Mouse (Mus musculus) embryonic facial prominence, embryonic 12.5 days (tissue): ENCODE measurements around the gene Stxbp2. TPM values are rescaled to one million over a fixed set of nuclear protein-coding genes. Genes with fewer than 3 reads are reported as not detected.

Experiments used
- ATAC-seq: fragments of 200-750 bp; cut with Nextera tagmentation; 2 replicates; pipeline ENCODE4 v1.8.0; 2017; ENCODE audit not compliant: insufficient number of reproducible peaks, insufficient read depth, low FRiP score, low TSS enrichment
- H3K27ac ChIP-seq: fragments of 300-500 bp; sonication (generic); 2 replicates; pipeline ENCODE4 v1.5.1; 2016; ENCODE audit warnings: mild to moderate bottlenecking
- H3K27me3 ChIP-seq: fragments of 300-500 bp; sonication (generic); 2 replicates; pipeline ENCODE4 v1.6.1; 2016; ENCODE audit warnings: mild to moderate bottlenecking, moderate library complexity
- H3K36me3 ChIP-seq: fragments of 300-500 bp; sonication (generic); 2 replicates; pipeline ENCODE4 v1.6.1; 2016; ENCODE audit warnings: mild to moderate bottlenecking
- H3K4me1 ChIP-seq: fragments of 300-500 bp; sonication (generic); 2 replicates; pipeline ENCODE4 v1.6.1; 2016
- H3K4me2 ChIP-seq: fragments of 300-500 bp; sonication (generic); replicated peaks from 2 replicates; pipeline ENCODE4 v1.6.1; 2016; ENCODE audit warnings: mild to moderate bottlenecking, moderate library complexity
- H3K4me3 ChIP-seq: fragments of 300-500 bp; sonication (generic); 2 replicates; pipeline ENCODE4 v1.5.1; 2016; ENCODE audit warnings: mild to moderate bottlenecking
- H3K9ac ChIP-seq: fragments of 300-500 bp; sonication (generic); 2 replicates; pipeline ENCODE4 v1.6.1; 2016; ENCODE audit warnings: mild to moderate bottlenecking, moderate library complexity
- H3K9me3 ChIP-seq: fragments of 300-500 bp; sonication (generic); 2 replicates; pipeline ENCODE4 v1.6.1; 2016; ENCODE audit warnings: mild to moderate bottlenecking, moderate library complexity
- whole genome bisulfite sequencing: fragments of 180-500 bp; shearing (Covaris S2); methylation state at CpG from one replicate; pipeline ENCODE4 v1.1.7; 2016; 5-methylcytosine and 5-hydroxymethylcytosine counted together
- polyA plus RNA-seq: library from polyadenylated mRNA; unstranded; fragments of >200 nt; fragmentation: Nextera tagmentation; extraction: Ambion mirVana; gene quantifications from 2 replicates; pipeline ENCODE4 v1.2.1, GENCODE M21; 2016

The Stxbp2 gene
- polyA plus RNA-seq, 1 experiment from 2014 or later = 28.8 TPM

- Histone ChIP-seq H3K9ac (no peak overlapping the region; the same call in 1 of the 2 replicates), H3K27me3 (0 out of 2 replicates have a peak, but pooled peaks cover 4% of the 10 kb centered on the region), H3K36me3 (peaks cover 9% of the 10 kb centered on the region; the same call in 1 of the 2 replicates), H3K27ac (no peak overlapping the region), H3K9me3 (no peaks in the 10 kb centered on the region), H3K4me1 (no peaks in the 10 kb centered on the region), H3K4me2 (no peak overlapping the region), H3K4me3 (no peak overlapping the region)
- no peak for ATAC-seq
- WGBS = 69% methylated on average over 5 of the region's 5 CpGs
Measured at GRCm38 (mm10) chr8:3685422-3685821, 54.7 kb downstream of the Stxbp2 start.

DNA sequence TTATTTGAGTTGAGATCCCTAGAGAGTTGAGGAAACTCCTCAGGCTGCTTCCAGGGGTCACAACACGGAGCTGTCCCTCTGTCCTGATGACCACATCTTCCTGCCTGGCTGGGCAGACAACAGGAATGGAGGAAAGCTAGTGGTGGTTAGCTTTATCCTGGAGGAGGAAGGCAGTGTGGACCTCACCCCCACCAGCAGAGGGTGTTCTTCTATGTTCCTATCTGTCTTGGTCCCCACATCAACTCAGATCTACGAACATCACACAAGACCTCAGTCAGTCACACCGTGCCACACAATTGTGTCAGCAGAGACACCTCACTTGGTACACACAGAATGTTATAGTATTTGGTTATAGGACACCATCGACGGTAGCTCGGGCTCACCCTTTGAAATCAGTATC, 56.8 kb downstream of the Stxbp2 start:
- H3K9me3 ChIP-seq = no peaks in the 10 kb centered on the region
- no peak overlapping the region for H3K27ac ChIP-seq
- 77% methylated on average over 6 of the region's 6 CpGs for WGBS
- no peak for ATAC-seq
- H3K36me3 ChIP-seq = no peaks in the 10 kb centered on the region; the same call in 1 of the 2 replicates
- H3K4me2 ChIP-seq = no peak overlapping the region
- H3K4me1 ChIP-seq = no peaks in the 10 kb centered on the region
- no peak overlapping the region for H3K9ac ChIP-seq
- H3K4me3 ChIP-seq = no peak overlapping the region
- H3K27me3 ChIP-seq = 0 out of 2 replicates have a peak, but pooled peaks cover 4% of the 10 kb centered on the region

- WGBS = 78% methylated on average over 3 of the region's 3 CpGs
- H3K27ac ChIP-seq = no peak overlapping the region
- no peak for ATAC-seq
- no peak overlapping the region for H3K4me2 ChIP-seq
- H3K4me1 ChIP-seq = no peaks in the 10 kb centered on the region
- H3K9me3 ChIP-seq = no peaks in the 10 kb centered on the region
- no peaks in the 10 kb centered on the region for H3K36me3 ChIP-seq
- no peak overlapping the region for H3K4me3 ChIP-seq
- H3K27me3 ChIP-seq = 0 out of 2 replicates have a peak, but pooled peaks cover 4% of the 10 kb centered on the region
- no peak overlapping the region for H3K9ac ChIP-seq
Measured at GRCm38 (mm10) chr8:3690774-3691173, 60.0 kb downstream of the Stxbp2 start.

Other genes starting within 250 kb of the Stxbp2 start
- gene Arhgef18, start 237.9 kb upstream of the Stxbp2 start, polyA plus RNA-seq = 11.4 and 13.0 TPM in 2 replicates
- 5.0 and 6.1 TPM in 2 replicates for gene Pex11g, start 163.3 kb upstream of the Stxbp2 start, polyA plus RNA-seq
- gene Tex45, start 160.1 kb upstream of the Stxbp2 start, polyA plus RNA-seq = 0.10 TPM in 1 of 2 replicates, not detected in the other
- gene Zfp358, start 137.8 kb upstream of the Stxbp2 start, polyA plus RNA-seq = 66.4 and 67.9 TPM in 2 replicates
- 62.0 and 66.2 TPM in 2 replicates for gene Mcoln1, start 130.5 kb upstream of the Stxbp2 start, polyA plus RNA-seq
- 29.0 and 29.6 TPM in 2 replicates for gene Pnpla6, start 115.6 kb upstream of the Stxbp2 start, polyA plus RNA-seq
- gene C330021F23Rik, start 63.0 kb upstream of the Stxbp2 start, polyA plus RNA-seq = 1.8 TPM in 2 replicates
- gene Camsap3, start 43.7 kb upstream of the Stxbp2 start, polyA plus RNA-seq = 9.1 and 10.0 TPM in 2 replicates
- gene Xab2, start 9.6 kb upstream of the Stxbp2 start, polyA plus RNA-seq = 65.1 and 66.7 TPM in 2 replicates
- gene Pet100, start 9.4 kb upstream of the Stxbp2 start, polyA plus RNA-seq = 103 and 110 TPM in 2 replicates
- gene Pcp2, start 5.4 kb upstream of the Stxbp2 start, polyA plus RNA-seq = 1.5 and 2.0 TPM in 2 replicates
- gene Retn, start 24.8 kb downstream of the Stxbp2 start, polyA plus RNA-seq = 0.38 TPM in 1 of 2 replicates, not detected in the other
- gene Mcemp1, start 34.8 kb downstream of the Stxbp2 start, polyA plus RNA-seq = 0.10 and 0.20 TPM in 2 replicates
- 11.5 and 16.5 TPM in 2 replicates for gene Fcor, start 41.4 kb downstream of the Stxbp2 start, polyA plus RNA-seq
- gene Trappc5, start 45.3 kb downstream of the Stxbp2 start, polyA plus RNA-seq = 39.7 and 41.0 TPM in 2 replicates
- gene Fcer2a, start 63.2 kb downstream of the Stxbp2 start, polyA plus RNA-seq = 0.15 and 0.23 TPM in 2 replicates
- gene Clec4g, start 89.7 kb downstream of the Stxbp2 start, polyA plus RNA-seq = not detected in 2 replicates
- gene Cd209a, start 118.0 kb downstream of the Stxbp2 start, polyA plus RNA-seq = not detected in 2 replicates
- not detected in 2 replicates for gene Cd209e, start 223.4 kb downstream of the Stxbp2 start, polyA plus RNA-seq
- not detected in 2 replicates for gene Cd209d, start 247.6 kb downstream of the Stxbp2 start, polyA plus RNA-seq